Mouse (Mus musculus) intestine, embryonic 15.5 days (tissue): Measurements from ENCODE around the gene Azin2. TPM values are rescaled to one million over a fixed set of nuclear protein-coding genes. Genes with fewer than 3 reads are reported as not detected.

Source experiments
- ATAC-seq: fragments of 200-750 bp; cut with Nextera tagmentation; 2 replicates; pipeline ENCODE4 v1.8.0; 2017; ENCODE audit warnings: moderate TSS enrichment, moderate library complexity
- H3K27ac ChIP-seq: fragments of 300-500 bp; sonication (generic); 2 replicates; pipeline ENCODE4 v1.5.1; 2015; ENCODE audit warnings: mild to moderate bottlenecking, inconsistent platforms
- H3K27me3 ChIP-seq: fragments of 300-500 bp; sonication (generic); replicated peaks from 2 replicates; pipeline ENCODE4 v1.6.1; 2015; ENCODE audit warnings: inconsistent platforms
- H3K36me3 ChIP-seq: fragments of 300-500 bp; sonication (generic); 2 replicates; pipeline ENCODE4 v1.6.1; 2015; ENCODE audit warnings: inconsistent platforms
- H3K4me1 ChIP-seq: fragments of 300-500 bp; sonication (generic); replicated peaks from 2 replicates; pipeline ENCODE4 v1.6.1; 2015; ENCODE audit warnings: inconsistent platforms
- H3K4me2 ChIP-seq: fragments of 300-500 bp; sonication (generic); replicated peaks from 2 replicates; pipeline ENCODE4 v1.6.1; 2015; ENCODE audit warnings: mild to moderate bottlenecking, inconsistent platforms
- H3K4me3 ChIP-seq: fragments of 300-500 bp; sonication (generic); replicated peaks from 2 replicates; pipeline ENCODE4 v1.5.1; 2015; ENCODE audit warnings: inconsistent platforms
- H3K9ac ChIP-seq: fragments of 300-500 bp; sonication (generic); 2 replicates; pipeline ENCODE4 v1.6.1; 2015; ENCODE audit warnings: inconsistent platforms
- H3K9me3 ChIP-seq: fragments of 300-500 bp; sonication (generic); 2 replicates; pipeline ENCODE4 v1.6.1; 2016; ENCODE audit warnings: inconsistent platforms
- WGBS: fragments of 180-500 bp; shearing (Covaris S2); methylation state at CpG from one replicate; pipeline ENCODE4 v1.1.7; 2015; 5-methylcytosine and 5-hydroxymethylcytosine counted together
- polyA plus RNA-seq: library from polyadenylated mRNA; unstranded; fragments of >200 nt; fragmentation: Nextera tagmentation; extraction: Ambion mirVana; gene quantifications from 2 replicates; pipeline ENCODE4 v1.2.1, GENCODE M21; 2015

Azin2 gene
- polyA plus RNA-seq, 1 experiment from 2014 or later, result 13.3 TPM

DNA sequence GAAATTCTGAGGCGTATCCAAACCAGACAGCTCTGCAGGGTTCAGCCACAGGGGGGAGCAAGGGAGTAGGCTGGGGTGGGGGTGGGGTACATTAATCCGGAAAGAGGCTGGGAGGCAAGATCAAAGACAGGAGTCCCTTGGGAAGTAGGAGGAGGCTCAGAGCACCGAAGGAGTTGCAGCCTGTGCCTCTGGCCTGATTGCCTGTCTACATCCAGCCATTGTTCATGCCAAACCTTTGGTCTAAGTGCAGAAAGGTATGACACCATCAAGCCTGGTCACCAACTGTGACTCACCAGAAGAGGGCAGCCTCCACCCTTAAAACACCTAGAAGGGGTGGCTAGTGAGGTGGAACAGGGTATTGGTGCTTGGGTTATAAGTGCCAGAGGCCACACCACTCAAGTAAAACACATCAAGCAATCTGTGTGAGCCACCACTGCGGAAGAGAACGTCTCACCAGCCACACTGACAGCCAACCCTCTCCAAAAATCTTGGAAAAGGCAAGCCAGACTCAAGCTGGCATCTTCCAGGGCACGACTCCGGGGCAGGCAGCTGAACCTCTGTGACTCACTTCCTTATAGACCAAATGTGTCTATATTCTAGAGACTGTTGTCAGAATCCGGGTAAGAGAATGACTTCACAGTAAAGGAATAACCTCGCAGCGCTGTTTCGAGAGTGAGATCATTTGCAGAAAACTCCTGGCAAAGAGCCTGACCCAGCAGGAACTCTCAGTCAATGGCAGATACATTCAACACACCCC, 4.9 kb downstream of the Azin2 start:
- Histone ChIP-seq H3K4me1 (peaks cover 18% of the 10 kb centered on the region), H3K4me2 (no peak overlapping the region), H3K36me3 (no peaks in the 10 kb centered on the region), H3K9ac (no peak overlapping the region), H3K4me3 (no peak overlapping the region), H3K9me3 (no peaks in the 10 kb centered on the region), H3K27me3 (0 out of 2 replicates have a peak, but pooled peaks cover 2% of the 10 kb centered on the region), H3K27ac (0 out of 2 replicates have a peak overlapping the region, but pooled peaks have one; percentile 25)
- peak; percentile 61 for ATAC-seq
- 38% methylated on average over 11 of the region's 11 CpGs for WGBS

DNA sequence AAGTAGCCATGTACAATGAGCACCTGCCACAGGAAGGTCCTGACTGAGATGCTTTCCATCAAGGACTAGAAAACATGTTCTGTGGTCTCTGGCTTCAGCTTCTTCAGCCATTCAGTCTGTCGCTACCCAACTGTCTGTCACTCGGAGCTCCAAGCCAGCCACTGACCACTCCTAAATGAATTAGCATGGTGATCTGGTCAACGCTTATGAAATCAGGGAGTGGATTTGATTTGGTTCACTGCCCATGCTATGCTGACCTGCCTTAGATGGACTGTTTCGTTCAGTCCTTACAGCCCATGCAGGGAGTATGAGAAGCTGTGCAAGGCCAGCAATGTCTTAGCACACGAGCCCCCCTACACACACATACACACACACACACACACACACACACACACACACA, 8.4 kb downstream of the Azin2 start:
- H3K27me3 ChIP-seq, result no peaks in the 10 kb centered on the region

DNA sequence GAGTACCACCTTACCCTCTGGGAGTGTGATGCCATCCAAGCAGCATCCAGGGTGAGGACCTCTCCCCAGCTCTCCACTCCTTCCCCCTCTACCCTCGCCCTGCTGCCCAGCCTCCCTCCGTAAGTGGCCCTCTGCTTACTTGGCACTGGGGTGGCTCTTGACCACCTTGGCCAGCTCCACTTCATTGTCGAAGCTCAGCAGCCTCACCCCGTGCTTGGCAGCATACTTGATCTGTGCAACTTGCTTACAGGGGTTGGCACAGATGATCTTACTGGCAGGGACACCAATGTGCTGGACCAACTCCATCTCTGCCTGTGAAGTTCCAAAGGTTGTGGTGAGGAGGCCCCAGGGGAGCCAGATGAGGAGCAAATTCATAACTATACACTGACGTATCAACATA, 11.8 kb downstream of the Azin2 start:
- Histone ChIP-seq H3K27ac (no peak overlapping the region), H3K9ac (no peak overlapping the region), H3K36me3 (no peaks in the 10 kb centered on the region), H3K27me3 (no peaks in the 10 kb centered on the region), H3K4me3 (no peak overlapping the region), H3K9me3 (no peaks in the 10 kb centered on the region), H3K4me2 (no peak overlapping the region), H3K4me1 (peaks cover 13% of the 10 kb centered on the region)
- no peak for ATAC-seq
- 79% methylated on average over 5 of the region's 5 CpGs for WGBS

More for the DNA sequence above, 8.4 kb downstream of the Azin2 start:
- Histone ChIP-seq H3K4me1 (peaks cover 22% of the 10 kb centered on the region), H3K27ac (no peak overlapping the region), H3K4me3 (no peak overlapping the region), H3K36me3 (no peaks in the 10 kb centered on the region), H3K4me2 (no peak overlapping the region), H3K9me3 (no peaks in the 10 kb centered on the region), H3K9ac (no peak overlapping the region)
- ATAC-seq, result no peak
- 86% methylated on average over 5 of the region's 5 CpGs for WGBS

DNA sequence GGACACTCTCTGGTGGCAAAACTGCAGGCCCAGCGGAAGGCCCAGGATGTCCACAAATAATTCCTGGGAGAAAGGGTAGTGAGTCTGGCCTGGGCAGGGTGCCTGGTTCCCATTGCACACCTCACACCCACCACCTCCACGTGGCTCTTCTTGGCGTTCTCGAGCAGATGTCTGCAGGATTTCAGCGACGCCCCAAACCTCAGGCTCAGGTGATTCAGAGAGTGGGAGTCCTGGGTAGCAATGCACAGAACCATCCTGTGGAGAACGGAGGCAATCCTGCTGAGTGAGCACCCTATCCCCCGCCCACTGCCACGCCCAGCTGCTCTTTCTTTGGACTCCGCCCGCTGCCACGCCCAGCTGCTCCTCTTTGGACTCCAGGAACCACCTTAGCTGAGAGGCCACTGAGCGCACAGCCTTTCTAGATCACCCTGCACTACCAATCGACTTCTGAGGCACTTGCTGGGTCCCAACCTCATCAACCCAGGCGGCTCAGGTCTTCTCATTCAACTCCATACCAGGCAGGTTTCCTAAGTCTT, 12.7 kb downstream of the Azin2 start:
- 36% methylated on average over 15 of the region's 15 CpGs for WGBS
- Histone ChIP-seq H3K27me3 (no peaks in the 10 kb centered on the region), H3K4me3 (no peak overlapping the region), H3K9ac (no peak overlapping the region), H3K4me1 (peaks cover 13% of the 10 kb centered on the region), H3K27ac (no peak overlapping the region), H3K4me2 (no peak overlapping the region), H3K36me3 (no peaks in the 10 kb centered on the region), H3K9me3 (no peaks in the 10 kb centered on the region)
- ATAC-seq, result peak; percentile 79

DNA sequence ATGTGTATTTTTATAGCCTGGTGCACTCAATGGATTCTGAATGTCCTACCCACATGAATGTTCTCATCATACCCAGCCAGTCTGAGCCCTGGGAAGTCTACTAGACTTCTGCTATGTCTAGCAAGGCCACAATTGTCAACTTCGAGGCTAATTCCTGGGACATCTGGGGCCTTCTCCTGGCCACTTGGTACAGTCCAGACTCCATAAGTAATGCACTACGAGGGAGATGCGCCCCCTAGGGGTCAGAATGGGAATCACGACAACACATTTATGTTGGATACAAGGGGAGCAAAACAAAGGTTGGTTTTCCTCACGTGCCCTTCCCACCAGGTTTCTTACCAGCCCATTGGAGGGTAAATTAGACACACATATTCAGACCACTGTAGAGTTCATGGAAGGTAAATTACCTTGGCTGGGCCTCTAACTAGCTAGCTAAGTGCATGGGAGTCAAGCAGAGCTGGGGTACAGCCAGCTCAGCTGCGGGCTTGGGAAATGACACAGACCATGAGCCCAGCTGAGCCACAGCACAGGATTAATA, 14.0 kb downstream of the Azin2 start:
- H3K9ac ChIP-seq, result no peak overlapping the region
- no peak overlapping the region for H3K27ac ChIP-seq
- H3K4me2 ChIP-seq, result no peak overlapping the region
- H3K27me3 ChIP-seq, result no peaks in the 10 kb centered on the region
- H3K4me1 ChIP-seq, result peaks cover 13% of the 10 kb centered on the region
- no peak overlapping the region for H3K4me3 ChIP-seq
- WGBS, result 37% methylated on average over 6 of the region's 6 CpGs
- no peak for ATAC-seq
- H3K36me3 ChIP-seq, result no peaks in the 10 kb centered on the region
- no peaks in the 10 kb centered on the region for H3K9me3 ChIP-seq

DNA sequence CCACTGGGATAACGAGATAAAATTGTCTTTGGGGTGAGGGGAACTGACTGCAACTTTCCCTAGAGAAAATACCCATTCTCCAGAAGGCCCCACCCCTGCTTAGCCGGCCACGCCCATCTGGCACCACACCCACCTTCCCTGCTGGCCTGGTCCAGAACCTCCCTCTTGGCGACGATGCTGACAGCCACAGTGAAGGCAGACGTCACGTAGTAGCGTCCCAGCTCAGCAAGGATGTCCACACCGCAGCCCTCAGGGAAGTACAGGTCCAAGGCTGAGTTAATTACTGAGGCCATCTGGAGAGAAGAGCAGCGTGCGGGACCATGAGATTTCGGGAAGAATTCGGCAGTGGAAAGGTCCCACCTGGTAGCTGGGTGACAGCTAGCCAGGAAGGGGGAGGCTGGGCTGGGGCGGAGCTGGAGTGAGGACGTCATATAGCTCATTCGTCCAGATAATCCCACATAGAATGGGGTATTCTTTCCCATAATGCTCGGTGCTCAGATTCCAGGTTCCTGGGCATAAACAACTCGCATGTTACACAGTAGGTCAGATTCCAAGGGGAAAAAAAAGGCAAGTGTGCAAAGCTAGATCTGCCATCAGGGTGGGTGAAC, 14.8 kb downstream of the Azin2 start:
- ATAC-seq, result peak; percentile 41; the same call in 1 of the 2 replicates
- 15% methylated on average over 18 of the region's 18 CpGs for WGBS
- H3K4me3 ChIP-seq, result no peak overlapping the region

DNA sequence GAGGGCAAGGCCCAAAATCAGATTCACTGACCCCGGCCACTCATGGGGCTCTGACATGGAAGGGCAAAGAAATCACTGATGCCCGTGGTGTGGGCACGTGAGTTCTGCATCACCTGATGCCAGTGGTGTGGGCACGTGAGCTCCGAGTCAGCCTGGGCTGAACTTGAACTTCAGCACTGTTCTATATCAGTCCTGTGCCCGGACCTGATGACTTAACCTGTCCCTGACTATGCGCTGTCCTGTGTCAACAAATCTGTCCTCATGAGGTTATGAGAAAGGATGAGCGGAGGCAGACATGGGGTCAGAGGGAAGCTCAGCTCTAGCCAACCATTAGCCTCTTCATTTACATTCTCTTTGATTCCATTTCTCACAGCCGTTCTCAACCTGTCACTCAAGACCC, 15.5 kb downstream of the Azin2 start:
- peaks cover 13% of the 10 kb centered on the region for H3K4me1 ChIP-seq
- no peaks in the 10 kb centered on the region for H3K36me3 ChIP-seq
- H3K27me3 ChIP-seq, result no peaks in the 10 kb centered on the region
- H3K4me2 ChIP-seq, result no peak overlapping the region
- no peaks in the 10 kb centered on the region for H3K9me3 ChIP-seq
- no peak overlapping the region for H3K4me3 ChIP-seq
- 82% methylated on average over 9 of the region's 9 CpGs for WGBS
- H3K27ac ChIP-seq, result no peak overlapping the region
- no peak for ATAC-seq
- no peak overlapping the region for H3K9ac ChIP-seq

More for the DNA sequence above, 14.8 kb downstream of the Azin2 start:
- no peak overlapping the region for H3K9ac ChIP-seq
- no peak overlapping the region for H3K27ac ChIP-seq
- H3K27me3 ChIP-seq, result no peaks in the 10 kb centered on the region
- H3K4me1 ChIP-seq, result peaks cover 13% of the 10 kb centered on the region
- H3K4me2 ChIP-seq, result peak overlapping the region; percentile 33
- H3K9me3 ChIP-seq, result no peaks in the 10 kb centered on the region
- no peaks in the 10 kb centered on the region for H3K36me3 ChIP-seq

DNA sequence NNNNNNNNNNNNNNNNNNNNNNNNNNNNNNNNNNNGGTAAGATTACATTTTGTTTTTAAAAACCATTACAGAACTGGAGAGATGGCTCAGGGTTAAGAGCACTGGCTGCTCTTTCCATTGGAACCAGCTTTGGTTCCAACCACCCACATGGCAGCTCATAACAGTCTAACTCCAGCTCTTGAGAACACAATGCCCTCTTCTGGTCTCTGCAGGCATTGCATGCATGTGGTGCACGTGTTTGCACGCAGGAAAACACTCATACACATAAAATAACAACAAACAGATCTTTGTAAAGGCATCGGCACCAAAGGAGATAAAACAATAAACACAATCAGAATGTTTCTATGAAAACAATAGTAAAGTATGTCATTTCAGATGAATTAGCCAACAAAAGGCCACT, 19.9 kb downstream of the Azin2 start:
- no peak overlapping the region for H3K4me3 ChIP-seq
- H3K27me3 ChIP-seq, result no peaks in the 10 kb centered on the region
- H3K4me1 ChIP-seq, result peaks cover 1% of the 10 kb centered on the region; the same call in 1 of the 2 replicates
- H3K4me2 ChIP-seq, result no peak overlapping the region
- no peak overlapping the region for H3K27ac ChIP-seq
- 57% methylated on average over 3 of the region's 3 CpGs for WGBS
- no peak overlapping the region for H3K9ac ChIP-seq
- H3K9me3 ChIP-seq, result no peaks in the 10 kb centered on the region
- ATAC-seq, result no peak
- H3K36me3 ChIP-seq, result no peaks in the 10 kb centered on the region

DNA sequence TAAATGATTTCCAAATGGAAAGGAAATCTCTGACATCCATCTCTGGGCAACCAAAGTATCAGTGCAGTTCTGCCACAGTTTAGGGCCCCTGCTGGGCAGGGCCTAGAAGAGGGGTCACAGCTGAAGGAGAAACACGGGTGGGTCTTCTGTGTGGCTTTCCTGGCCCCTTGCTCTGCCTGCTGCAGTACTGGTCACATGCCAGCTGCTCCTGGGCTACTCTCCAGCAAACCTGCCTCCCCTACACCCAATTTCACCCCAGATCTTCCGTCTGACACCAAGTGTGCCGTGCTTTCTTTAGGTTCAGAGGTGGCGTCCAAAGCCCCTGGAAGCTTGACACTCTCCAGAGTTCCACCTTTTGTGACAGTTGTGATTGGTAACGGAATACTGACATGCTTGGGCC, 26.6 kb downstream of the Azin2 start:
- WGBS, result 59% methylated on average over 5 of the region's 5 CpGs
- H3K27me3 ChIP-seq, result no peaks in the 10 kb centered on the region
- no peak for ATAC-seq

DNA sequence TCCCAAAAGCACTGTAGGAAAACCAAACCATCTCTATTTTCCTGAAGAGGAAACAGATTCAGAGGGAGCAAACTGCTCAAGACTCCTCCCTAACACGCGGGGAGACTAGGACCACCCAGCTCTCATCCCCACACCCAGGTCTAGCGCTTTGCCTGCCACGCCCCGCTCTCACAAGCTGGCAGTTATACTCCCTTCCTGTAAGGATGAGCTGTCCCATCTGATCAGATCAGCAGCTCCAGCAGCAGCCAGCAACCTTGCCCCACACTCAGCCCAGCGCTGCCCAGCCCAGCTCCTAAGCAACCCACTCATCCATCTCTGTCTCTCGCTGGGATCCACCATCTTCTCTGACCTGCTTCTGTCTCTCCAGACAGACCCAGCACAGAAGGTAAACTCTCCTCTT, 29.5 kb downstream of the Azin2 start:
- ATAC-seq, result no peak
- 48% methylated on average over 7 of the region's 7 CpGs for WGBS
- H3K27me3 ChIP-seq, result no peaks in the 10 kb centered on the region
- H3K9ac ChIP-seq, result no peak overlapping the region
- H3K27ac ChIP-seq, result no peak overlapping the region
- no peak overlapping the region for H3K4me2 ChIP-seq
- no peaks in the 10 kb centered on the region for H3K4me1 ChIP-seq
- H3K9me3 ChIP-seq, result no peaks in the 10 kb centered on the region
- no peaks in the 10 kb centered on the region for H3K36me3 ChIP-seq
- H3K4me3 ChIP-seq, result no peak overlapping the region

More for the DNA sequence above, 26.6 kb downstream of the Azin2 start:
- no peaks in the 10 kb centered on the region for H3K36me3 ChIP-seq
- no peak overlapping the region for H3K4me3 ChIP-seq
- no peaks in the 10 kb centered on the region for H3K4me1 ChIP-seq
- H3K9ac ChIP-seq, result no peak overlapping the region
- H3K27ac ChIP-seq, result no peak overlapping the region
- no peak overlapping the region for H3K4me2 ChIP-seq
- no peaks in the 10 kb centered on the region for H3K9me3 ChIP-seq

DNA sequence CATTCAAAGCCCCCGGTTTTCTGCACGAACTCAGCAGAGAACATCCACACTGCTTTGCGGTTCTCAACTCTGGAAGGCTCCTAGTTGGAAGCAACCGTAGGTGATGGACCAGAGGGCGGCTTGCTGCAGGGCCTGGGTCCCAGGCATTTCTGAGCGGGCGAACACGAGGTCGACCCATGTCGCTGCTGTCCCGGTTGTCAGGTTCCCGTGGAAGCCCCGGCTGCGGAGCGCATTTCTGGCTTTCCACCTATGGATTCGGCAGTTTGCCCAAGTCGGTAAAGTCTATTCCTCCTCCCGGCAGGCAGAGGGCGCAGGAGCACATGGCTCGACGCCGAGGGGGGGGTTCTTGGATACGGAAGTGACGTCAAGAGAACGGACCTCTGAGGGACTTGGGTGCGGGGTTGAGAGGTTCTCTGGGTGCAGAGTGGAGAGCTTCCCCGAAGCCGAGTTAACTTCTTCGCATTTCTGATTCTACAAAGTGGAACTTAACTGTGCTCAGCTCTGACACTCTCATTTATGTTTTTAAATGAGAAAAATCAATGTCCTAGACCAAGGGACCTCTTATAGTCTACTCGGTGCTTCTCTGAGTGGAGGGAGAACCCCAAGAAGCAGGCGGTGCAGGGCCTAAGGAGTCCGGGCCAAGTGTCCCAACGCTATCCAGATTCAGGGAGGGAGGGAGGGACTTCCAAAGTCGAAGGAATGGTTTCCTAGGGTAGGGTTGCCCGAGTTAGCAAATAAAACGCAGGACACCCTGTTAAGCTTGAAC, 37.2 kb downstream of the Azin2 start:
- Histone ChIP-seq H3K27me3 (no peaks in the 10 kb centered on the region), H3K36me3 (no peaks in the 10 kb centered on the region), H3K9me3 (no peaks in the 10 kb centered on the region), H3K4me1 (peaks cover 3% of the 10 kb centered on the region; the same call in 1 of the 2 replicates), H3K4me2 (peak overlapping the region; percentile 83), H3K27ac (no peak overlapping the region), H3K4me3 (peak overlapping the region; percentile 30), H3K9ac (peak overlapping the region; percentile 45; the same call in 1 of the 2 replicates)
- ATAC-seq, result peak; percentile 90
- 12% methylated on average over 36 of the region's 36 CpGs for WGBS

DNA sequence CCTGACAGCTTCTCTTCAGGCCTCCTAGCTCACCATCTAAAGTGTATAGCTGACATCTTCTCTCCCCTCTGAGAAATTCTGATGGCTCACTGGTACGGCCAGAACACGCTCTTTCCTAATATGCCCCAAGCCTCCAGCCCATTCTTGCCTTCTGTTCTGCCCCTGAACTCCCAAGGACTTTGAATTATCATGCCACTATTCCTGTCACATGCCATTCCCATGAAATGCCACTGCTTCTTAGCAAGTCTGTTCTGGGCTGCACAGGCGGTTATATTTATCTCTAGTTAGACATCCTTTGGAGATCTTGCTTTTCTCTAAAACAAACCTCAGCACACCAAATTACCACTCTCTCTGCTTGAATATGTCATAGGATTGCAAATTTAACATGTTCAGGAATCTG, 38.6 kb downstream of the Azin2 start:
- peaks cover 3% of the 10 kb centered on the region; the same call in 1 of the 2 replicates for H3K4me1 ChIP-seq
- 96% methylated on average over 3 of the region's 3 CpGs for WGBS
- no peak overlapping the region for H3K9ac ChIP-seq
- H3K27ac ChIP-seq, result no peak overlapping the region
- ATAC-seq, result no peak
- no peaks in the 10 kb centered on the region for H3K9me3 ChIP-seq
- no peaks in the 10 kb centered on the region for H3K27me3 ChIP-seq
- no peak overlapping the region for H3K4me3 ChIP-seq
- H3K4me2 ChIP-seq, result no peak overlapping the region
- no peaks in the 10 kb centered on the region for H3K36me3 ChIP-seq
